Mouse (Mus musculus) brain, embryonic 14.5 days (tissue): ENCODE results near the gene Vwce.

Source experiments
- CTCF ChIP-seq: fragments of 200-500 bp; IDR thresholded peaks from 2 replicates; pipeline ENCODE4 v1.5.1; 2012; ENCODE audit warnings: inconsistent platforms, mild to moderate bottlenecking, moderate library complexity, borderline replicate concordance; ENCODE audit not compliant: insufficient read depth, insufficient read length; ENCODE audit errors: extremely low read depth
- POLR2A ChIP-seq: fragments of 200-500 bp; IDR thresholded peaks from 2 replicates; pipeline ENCODE4 v1.6.1; 2012; ENCODE audit warnings: mild to moderate bottlenecking, inconsistent platforms, borderline replicate concordance; ENCODE audit not compliant: poor library complexity, insufficient read depth, insufficient read length, severe bottlenecking; ENCODE audit errors: extremely low read depth

DNA sequence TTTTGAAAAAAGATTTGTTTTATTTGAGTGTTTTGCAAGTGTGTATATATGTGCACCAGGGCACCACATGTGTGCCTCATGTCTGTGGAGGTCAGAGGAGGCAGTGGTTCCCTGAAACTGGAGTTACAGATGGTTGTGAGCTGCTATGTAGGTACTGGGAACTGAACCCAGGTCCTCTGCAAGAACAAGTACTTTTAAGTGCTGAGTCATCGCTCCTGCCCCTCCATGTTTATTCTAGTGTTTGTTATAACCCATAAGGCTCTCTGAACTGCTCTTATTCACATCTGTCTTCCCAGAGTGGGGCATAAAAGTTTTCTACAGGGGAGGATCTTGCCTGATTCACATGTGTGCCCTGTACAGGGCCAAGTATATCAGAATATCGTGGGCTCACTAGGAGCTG, 34.4 kb upstream of the Vwce start:
- TF ChIP-seq CTCF (no peak), POLR2A (no peak)
